Mouse (Mus musculus) erythroid progenitor cell, adult 5-6 weeks (primary cell): ENCODE data around the gene Fam3a. TPM values are rescaled to one million over a fixed set of nuclear protein-coding genes. Genes with fewer than 3 reads are reported as not detected.
A peak's percentile ranks its signal among the peaks of the same experiment; 100 is the strongest.
"Not testable (repeated sequence)": the region's sequence is repeated elsewhere in the genome, so short reads cannot be mapped to it uniquely, and the experiment has no call there.

Experiments
- ATAC-seq: replicated peaks from 2 replicates; pipeline ENCODE4 v1.8.0; 2016; ENCODE audit warnings: moderate number of reproducible peaks, mild to moderate bottlenecking, moderate TSS enrichment, inconsistent platforms; ENCODE audit not compliant: poor library complexity, low FRiP score, severe bottlenecking
- total RNA-seq, 2 experiments: library from RNA; stranded (forward) in 1 of 2; stranded (reverse) in 1 of 2; fragments of 150-400 nt in 1 of 2; fragments of 186-747, 209-891 nt in 1 of 2; gene quantifications; 2 replicates each; pipeline versions ENCODE4 v1.2.3 to v1.2.4; 2015 to 2017; ENCODE audit warnings: low replicate concordance in 2 of 2

Gene Fam3a
- total RNA-seq (2015; ENCODE audit: low replicate concordance) = 6.3 and 12.3 TPM in 2 replicates
- total RNA-seq (2017; ENCODE audit: low replicate concordance) = 0.68 and 3.6 TPM in 2 replicates

DNA sequence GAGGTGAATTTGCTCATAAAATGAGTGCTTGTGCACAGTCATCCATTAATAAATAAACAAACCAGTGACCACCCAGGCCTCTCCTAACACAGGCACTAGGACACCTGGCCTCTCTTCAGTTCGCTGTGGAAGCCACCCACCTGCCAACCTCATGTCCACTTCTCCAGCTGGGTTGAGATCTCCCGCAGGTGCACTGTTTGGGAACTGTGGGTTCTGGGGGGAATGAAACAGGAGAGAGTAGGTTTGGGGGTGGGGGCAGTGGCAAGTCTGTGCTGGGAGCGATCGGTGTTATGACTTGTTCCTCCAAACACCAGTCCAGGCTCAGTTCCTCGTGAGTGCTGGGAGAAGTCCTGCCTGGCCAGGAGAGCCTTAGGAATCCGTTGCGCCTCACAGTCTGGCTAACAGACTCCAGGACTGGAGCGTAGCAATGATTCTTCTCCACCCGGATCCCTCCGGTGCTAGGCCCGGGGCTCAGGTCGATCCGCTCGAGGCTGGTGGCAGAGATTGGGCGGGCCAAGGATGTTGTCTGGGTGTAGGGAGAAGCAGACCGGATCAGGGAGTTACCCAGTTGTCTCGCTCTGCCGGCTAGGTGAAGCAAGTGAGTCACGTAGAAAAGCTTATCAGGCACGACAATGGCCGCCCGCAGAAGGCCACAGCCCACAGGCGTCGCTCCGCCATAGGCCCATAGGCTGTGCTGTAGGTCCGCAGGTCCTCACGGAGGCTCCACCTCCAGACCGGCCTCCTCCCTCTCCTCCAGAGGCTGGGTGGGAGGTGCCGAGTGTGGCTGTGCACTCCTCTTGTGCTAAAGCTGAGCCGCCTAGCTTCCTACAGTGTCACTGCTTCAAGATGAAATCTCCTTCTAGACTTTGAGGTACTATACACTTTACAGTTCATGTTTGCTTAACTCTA lies at the start of gene Fam3a, which contains the start of gene Ikbkg:
TSS of gene Fam3a (minus strand) at position 738 of the 909 bp plus-strand sequence.
TSS of gene Ikbkg (plus strand) at position 756 of the 909 bp plus-strand sequence.
- ATAC-seq = peak; percentile 100

DNA sequence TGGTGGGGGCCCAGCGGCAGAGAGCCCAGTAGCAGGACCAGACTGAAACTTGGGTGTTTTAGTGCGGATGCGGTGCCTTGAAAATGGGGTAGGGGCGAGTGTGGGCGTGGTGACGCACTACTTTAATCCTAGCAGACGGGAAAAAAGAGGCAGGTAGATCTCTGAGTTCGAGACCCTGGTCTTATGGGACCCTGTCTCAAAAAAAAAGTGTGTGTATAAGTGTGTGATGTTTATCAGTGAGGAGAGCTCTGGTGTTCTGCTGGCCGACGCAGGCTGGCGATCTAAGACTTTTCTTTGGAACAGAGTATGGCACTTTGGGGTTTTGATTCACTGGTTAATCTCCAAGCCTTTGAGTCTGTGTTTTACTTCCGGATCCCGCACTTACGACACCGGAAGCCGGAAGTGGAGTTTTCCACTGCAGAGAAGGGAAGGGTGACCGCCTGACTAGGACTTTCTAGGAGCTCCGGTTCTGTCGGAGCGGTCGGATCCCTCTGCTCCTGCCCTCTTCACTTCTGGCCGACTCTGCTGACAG lies 36.3 kb upstream of the Fam3a start:
- peak; percentile 75 for ATAC-seq

DNA sequence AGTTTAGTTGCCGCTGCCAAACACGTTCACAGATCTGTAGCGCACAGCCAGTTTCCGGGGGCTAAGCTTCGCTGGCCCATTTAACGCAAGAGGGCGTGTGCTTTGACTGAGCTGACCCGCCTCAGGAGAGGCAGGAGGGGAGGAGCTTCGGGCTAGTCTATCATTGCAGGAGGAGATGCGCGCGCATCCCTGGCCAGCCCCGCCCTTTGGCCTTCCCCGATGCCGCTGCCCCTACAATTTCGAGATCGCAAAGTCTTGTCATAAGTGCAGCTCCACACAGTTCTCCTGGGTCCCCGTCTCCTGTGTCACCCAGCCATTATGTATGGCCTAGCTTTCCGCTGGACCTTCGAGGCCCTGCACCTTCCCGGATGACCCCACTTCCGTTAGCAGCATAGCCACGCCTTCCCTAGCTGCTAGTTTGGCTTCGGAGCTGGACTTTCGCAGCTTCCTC lies 35.8 kb upstream of the Fam3a start, which contains the start of gene G6pdx:
TSS of gene G6pdx (minus strand) at position 369 of the 451 bp plus-strand sequence.
- ATAC-seq = peak; percentile 75

DNA sequence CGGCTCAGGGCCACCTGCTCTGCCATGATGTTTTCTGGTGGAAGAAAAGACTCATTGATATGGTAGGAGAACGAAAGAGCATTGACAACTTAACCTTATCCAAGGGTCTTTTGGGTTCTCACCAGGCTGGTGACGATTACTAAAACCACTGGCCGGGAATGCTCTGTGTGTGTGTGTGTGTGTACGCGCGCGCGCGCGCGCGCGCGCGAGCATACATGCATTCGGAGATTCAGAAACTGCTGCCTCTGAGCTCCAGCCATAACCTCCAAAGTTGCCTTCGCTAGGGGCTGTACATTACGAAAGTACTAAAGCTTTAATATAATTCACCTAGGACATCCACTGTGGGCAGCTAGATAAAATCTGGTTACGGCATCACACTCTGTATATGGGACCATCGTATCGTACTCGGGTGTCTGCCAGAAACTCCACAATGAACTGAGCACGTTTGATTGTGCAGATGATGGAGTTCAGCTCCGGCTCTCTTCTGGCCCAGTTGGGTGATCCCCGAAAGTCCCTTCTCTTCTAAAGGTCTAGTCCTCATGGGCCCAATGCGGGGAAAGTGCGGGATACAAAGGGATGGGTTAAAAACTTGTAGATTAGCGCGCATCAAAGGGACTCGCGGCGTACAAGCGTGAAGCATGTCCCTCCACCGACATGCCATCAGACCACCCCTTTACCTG lies 35.2 kb upstream of the Fam3a start:
- peak; percentile 12; the same call in 1 of the 2 replicates for ATAC-seq

DNA sequence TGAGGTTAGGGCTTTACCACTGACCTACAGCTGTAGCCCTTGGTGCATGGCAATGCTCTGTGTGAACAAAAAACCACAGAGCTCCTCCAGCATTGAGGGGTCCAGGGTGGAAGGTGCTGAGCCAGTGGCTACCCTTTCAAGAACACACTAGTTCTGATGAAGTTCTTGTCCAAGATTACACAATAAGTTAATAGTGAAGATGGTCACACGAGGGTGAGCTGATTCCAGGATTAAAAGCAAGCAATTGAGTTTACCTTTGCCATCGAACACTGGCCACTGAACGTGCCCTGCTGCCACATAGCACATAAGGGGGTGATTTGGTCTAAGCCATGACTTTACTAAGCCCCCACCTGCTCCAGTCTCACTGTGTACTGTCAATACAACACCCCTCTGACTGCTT lies 34.0 kb upstream of the Fam3a start:
- no peak for ATAC-seq

DNA sequence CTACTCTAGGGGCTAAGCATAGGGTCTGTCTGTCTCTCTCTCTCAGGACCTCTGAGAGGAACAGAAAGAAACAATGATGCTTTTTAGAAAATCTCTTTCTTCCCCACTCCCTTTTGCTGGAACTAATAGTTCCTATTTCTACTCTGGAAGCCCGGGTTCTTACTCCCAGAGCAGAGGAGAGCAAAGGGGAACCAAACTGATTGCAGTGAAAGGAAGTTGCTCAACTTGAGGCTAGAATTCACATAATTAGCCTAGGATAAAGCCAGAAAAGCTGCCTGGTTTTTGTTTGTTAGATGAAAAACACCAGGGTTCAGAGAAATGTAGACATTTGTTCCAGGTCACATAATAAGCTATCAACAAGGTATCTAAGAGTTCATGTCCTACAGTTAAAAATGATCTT lies 33.2 kb upstream of the Fam3a start:
- no peak for ATAC-seq

DNA sequence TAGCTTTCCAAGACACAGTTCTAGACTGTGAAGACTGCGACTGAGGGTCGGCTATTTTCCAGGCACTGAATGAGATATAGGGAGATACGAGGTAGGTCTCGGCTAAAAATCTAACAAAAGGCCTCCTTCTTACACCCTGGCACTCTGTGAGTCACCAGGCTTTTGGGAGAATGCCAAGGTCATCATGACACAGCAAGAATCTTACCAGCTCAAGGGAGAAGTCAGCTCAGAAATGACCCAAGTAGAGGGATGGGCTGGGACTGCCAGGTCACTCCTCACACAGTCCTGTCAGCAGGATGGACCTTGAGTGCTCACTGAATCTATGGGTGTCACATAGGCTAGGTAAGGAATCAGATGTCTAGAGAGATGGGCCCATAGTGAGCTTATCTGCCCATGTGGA lies 32.1 kb upstream of the Fam3a start:
- ATAC-seq = peak; percentile 57

DNA sequence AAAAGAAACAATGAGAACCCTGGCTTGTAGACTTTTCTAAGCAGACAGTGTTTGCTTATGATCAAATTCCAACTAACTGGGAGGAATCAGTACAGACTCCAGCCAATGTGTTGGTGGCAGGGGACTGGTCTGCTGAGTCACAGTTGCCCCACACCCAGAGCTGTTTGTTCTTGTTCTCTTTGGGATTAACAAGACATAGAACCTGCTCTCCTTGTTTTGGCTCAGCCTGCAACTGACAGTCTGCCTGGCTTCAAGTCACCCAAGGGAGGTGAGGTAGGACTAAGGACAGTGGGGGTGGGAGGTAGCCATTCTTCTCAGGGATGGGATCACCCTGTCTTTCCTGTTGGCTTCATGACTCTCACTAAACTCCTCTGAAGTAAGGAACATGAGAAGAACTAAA lies 31.4 kb upstream of the Fam3a start:
- ATAC-seq = no peak

DNA sequence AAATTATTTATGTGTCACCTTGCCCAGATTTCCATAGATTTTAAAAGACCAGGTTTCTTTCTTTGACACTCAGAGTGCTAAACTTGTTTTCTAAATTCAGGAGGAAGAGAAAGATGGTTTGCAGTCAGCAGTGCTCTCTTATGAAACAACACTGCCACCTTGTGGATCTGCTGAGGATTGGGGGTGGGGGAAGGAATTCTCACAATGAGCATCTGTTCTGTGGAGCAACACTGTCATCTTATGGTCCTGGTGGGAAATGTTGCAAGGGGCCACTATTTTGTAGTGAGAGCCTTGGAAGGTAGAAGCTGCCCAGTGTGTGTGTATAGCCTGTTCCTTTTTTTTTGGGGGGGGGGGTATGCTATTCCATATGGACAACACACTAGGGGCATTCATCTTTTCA lies 20.3 kb upstream of the Fam3a start:
- peak; percentile 85 for ATAC-seq

DNA sequence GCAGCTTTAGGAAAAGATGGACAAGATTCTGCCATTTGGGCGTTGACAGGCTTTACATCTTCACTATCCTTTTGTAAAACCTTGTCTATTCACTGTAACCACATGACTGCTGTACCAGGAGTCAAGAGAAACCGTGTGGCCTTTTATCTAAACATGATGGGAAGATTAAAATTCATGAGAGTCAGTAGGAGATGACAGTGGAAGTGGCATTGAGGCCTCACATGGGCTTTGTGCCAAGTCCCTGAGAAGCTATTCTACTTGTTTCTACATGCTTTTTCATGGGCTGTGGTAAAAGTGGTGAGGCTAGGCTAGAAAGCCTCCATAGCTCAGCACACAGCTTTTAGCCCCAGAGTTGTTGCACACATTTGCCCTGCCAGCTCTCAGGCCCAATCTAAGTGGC lies 15.3 kb upstream of the Fam3a start:
- no peak for ATAC-seq

DNA sequence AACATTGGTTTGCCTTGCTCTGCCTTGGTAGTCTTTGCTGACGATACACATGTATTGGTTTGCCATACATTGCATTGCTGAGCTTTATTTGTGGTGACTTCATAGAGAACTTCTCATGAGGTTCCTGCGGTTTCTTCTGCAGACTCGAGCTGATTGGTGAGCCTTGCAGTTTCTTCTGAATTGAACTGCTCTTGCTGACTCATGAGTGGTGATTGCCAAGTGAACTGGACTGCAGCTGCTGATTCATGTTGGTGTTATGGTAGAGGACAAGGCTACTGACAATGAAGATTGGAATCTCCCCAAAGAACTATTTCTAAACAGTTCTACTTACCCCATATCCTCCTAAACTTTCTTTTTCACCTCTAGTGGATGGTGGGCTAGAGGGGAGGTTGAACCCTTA lies 7.1 kb upstream of the Fam3a start:
- no peak for ATAC-seq

DNA sequence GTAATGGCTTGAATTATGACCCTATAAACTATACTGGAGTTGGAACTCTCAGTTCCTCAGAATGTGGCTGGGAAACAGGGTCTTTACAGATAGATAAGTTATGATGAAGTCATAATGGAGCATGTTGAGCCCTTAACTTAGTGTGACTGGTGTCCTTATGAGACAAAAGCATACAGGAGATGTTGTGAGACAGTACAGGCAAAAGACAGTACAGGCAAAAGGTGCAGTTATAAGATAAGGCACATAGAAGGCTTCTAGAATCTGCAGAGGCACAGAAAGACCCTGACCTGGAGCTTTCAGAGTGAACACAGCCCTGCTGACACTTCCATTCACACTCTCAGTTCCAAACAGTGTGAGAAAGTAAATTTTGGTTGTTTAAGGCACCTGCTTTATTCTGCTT lies 4.9 kb downstream of the Fam3a start:
- no peak for ATAC-seq

DNA sequence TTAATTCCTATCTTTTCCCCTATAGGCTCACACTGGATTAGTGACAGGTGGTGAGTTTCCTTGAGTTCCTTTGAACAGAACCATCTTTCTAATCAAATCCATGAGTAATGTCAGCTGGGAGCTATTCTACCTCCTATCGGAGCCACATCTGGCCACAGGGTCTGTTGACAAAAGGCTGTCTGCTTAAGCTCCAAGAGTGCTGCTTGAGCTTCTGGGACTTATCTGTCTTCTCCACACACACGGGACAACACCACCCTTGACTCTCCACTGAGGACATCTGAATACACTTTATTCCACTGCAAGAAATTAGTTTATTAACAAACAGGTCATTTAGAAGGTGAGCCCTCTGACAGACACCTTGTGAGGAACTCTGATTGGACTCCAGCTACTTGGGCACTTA lies 8.6 kb downstream of the Fam3a start:
- ATAC-seq = peak; percentile 88

DNA sequence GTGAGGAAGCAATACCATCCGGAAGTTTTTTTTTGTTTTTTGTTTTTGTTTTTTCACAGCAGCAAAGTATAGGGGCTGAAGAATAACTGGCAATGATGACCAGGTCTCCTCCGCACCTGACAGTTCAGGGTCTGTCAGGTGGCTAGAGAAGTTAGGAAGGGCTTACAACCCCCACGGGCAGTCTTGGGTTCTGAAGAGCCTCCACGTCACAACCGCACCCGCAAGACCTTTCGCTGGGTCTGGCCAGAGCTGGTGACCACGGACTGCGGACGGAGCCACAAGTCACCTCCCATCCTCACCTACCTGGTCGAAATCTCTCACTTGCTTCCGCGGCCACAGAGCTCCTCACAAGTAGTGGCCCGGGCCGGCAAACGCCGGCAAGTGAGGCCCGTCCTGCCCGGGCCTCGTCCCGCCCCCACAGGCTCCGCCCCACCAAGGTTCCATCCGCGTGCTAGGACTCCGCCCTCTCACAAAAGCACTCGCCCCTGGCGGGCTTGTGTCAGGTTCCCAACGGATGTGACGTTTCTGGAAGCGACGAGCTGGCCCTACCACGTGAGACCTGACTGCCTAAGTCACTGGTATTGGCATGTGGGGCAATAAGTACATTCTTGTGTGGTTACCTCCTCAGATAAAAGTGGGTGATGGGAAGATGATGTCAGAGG lies 20.1 kb downstream of the Fam3a start, which contains the start of the genes Ubl4a and Slc10a3:
TSS of gene Ubl4a (minus strand) at position 331 of the 662 bp plus-strand sequence.
TSS of gene Slc10a3 (minus strand) at position 462 of the 662 bp plus-strand sequence.
- peak; percentile 96 for ATAC-seq

DNA sequence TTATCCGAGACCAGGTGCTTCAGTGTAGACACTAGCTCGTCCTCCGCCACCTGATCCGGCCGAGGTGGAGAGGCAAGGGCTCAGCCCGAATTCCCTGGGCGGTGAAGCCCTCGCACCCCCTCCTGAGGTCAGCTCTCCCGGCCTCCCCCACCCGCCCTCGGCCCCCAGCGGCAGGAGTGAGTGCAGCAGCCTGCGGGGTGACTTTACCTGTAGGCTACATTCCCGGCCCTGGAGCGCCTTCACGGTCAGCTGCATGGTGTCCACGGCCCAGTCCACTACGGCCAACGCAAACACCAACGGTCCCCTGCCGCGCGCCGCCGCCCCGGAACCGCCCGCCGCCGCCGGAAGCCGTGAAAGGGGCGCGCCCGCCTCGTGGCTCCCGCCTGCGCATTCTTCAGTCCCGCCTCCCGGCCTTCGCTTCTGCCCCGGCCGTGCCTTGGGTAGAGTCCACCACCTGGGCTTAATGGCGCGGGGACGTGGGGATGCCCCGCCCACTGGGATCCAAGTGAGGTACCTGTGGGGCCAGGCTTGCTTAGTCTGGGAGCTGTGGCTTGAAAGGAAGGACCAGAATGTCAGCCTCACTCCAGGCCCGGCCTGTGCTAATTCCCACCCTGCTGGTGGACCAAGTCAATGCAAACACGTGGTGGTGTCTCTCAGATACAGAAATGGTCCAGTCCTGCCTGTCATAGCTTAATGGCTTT lies 24.7 kb downstream of the Fam3a start:
- ATAC-seq = peak; percentile 80

DNA sequence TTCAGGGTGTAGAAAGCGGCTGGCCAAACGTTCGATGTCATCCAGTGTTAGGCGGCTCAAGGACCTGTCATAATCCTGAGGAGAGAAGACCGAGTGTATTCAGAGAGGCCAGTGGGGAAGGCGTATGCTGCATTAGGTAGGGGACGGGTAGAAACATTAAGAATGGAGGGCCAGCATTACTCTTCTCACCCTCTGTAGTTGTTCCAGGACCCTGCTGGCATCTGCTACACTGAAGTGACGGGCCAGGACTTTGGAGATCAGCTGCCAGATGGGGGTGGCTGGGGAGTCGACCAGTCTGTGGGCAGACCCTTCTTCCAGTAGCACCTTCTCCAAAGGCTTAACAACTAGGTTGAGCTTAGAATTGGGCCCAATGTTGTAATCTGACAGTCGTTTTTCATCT lies 25.6 kb downstream of the Fam3a start:
- ATAC-seq = no peak

DNA sequence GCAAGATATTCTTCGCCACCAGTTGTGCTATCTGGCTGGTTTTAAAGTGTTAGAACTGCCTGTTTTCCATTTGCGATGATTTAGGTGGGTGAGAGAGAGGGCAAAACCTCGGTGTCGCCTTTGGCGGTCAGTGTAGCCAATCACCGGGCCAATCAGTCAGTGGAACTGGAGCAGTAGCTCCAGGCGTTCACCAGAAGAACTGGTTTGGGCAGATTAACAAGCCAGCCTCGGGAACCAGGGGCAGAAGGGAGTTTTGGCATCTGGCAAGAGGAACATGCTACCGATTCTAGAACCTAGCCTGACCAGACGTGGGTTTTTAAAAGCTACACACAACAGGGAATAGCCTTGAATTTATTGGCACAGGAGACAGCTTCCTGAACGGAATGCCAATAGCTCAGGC lies 33.9 kb downstream of the Fam3a start:
- no peak for ATAC-seq

DNA sequence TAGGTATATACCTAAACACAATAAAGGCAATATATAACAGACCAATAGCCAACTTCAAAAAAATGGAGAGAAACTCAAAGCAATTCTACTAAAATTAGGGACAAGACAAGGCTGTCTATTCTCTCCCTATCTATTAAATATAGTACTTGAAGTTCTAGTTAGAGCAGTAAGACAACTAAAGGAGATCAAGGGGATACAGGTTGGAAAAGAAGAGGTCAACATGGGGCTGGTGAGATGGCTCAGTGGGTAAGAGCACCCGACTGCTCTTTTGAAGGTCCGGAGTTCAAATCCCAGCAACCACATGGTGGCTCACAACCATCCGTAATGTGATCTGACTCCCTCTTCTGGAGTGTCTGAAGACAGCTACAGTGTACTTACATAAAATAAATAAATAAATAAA lies 36.0 kb downstream of the Fam3a start:
- ATAC-seq = not testable (repeated sequence)

DNA sequence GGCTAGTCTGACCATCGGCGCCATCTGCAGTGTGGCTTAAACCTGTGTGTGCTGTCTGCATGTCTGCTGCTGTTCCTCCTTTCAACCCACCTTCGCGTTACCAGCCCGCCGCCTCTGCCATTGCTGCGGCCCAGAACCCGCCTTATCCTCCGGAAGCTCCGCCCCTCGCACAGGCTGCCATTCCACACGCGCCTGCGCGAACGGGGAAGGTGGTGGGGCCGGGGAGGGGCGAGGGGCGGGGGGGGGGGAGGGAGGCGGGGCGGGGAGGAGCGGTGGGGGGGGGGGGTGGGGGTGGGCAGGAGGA lies 39.7 kb downstream of the Fam3a start, which contains the start of gene Lage3:
TSS of gene Lage3 (minus strand) at position 152 of the 304 bp plus-strand sequence.
- ATAC-seq = peak; percentile 100
